Mouse (Mus musculus) layer of hippocampus, adult 11-12 months (tissue): ENCODE results near the gene Tspan15.

Experiments used
- DNase-seq: peaks from one replicate; pipeline ENCODE4 v3.0.0; 2022; ENCODE audit warnings: low spot score

Gene Tspan15

GRCm38 (mm10) chr10:62230708-62231394 is at the start of gene Tspan15:
Gene Tspan15, minus strand, starts transcription at chr10:62231251.
- DNase-seq, result peak; percentile 89

- no peak for DNase-seq
Measured at GRCm38 (mm10) chr10:62279671-62280070, 48.6 kb upstream of the Tspan15 start.

DNA sequence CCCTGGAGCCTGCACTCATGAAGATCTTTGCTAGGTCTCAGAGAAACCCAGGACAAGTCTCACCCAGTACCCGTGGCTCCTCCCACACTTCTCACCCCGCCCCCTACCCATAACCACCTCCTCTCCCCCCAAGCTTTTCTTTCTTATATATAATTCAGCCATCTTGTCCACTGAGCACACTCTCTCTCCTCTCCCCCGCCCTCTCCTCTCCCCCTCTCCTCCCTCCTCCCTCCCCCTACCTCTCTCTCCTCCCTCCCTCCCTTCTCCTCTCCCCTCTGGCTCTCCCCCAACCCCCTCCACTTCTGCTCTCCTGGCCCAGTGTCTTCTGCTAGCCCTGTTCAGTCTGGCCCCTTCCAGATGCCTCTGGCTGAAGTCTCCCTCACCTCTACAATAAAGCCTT is 48.0 kb upstream of the Tspan15 start:
- DNase-seq, result no peak

DNA sequence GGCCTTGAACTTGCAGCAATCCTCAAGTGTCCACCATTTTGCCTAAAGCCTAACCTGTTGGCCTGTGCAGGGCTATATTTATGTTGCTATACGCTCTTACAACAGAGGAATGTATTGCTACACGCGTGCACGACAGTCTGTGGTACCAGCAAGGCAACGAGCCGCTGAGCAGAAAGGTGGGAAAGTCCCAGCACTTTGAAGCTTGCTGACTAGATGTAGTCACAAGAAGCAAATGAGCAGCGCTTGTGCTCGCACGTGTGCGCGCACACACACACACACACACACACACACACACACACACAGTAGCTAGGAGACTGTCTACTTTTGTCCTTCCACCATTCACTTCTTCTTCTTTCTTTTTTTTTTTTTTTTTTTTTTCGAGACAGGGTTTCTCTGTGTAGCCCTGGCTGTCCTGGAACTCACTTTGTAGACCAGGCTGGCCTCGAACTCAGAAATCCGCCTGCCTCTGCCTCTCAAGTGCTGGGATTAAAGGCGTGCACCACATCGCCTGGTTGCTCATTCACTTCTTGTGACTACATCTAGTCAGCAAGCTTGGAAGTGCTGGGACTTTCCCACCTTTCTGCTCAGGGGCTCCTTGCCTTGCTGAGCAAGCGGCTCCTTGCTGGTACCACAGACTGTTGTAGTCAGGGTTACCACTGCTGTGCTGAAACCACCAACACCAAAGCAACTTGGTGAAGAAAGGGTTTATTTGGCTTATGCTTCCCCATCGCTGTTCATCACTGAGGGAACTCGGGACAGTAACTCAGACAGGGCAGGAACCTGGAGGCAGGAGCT is 46.6 kb upstream of the Tspan15 start:
- no peak for DNase-seq

- DNase-seq, result peak; percentile 86
Measured at GRCm38 (mm10) chr10:62275235-62275634, 44.2 kb upstream of the Tspan15 start.

GRCm38 (mm10) chr10:62269278-62269677 is 38.2 kb upstream of the Tspan15 start:
- DNase-seq, result no peak

- no peak for DNase-seq
Measured at GRCm38 (mm10) chr10:62264299-62264698, 33.2 kb upstream of the Tspan15 start.

DNA sequence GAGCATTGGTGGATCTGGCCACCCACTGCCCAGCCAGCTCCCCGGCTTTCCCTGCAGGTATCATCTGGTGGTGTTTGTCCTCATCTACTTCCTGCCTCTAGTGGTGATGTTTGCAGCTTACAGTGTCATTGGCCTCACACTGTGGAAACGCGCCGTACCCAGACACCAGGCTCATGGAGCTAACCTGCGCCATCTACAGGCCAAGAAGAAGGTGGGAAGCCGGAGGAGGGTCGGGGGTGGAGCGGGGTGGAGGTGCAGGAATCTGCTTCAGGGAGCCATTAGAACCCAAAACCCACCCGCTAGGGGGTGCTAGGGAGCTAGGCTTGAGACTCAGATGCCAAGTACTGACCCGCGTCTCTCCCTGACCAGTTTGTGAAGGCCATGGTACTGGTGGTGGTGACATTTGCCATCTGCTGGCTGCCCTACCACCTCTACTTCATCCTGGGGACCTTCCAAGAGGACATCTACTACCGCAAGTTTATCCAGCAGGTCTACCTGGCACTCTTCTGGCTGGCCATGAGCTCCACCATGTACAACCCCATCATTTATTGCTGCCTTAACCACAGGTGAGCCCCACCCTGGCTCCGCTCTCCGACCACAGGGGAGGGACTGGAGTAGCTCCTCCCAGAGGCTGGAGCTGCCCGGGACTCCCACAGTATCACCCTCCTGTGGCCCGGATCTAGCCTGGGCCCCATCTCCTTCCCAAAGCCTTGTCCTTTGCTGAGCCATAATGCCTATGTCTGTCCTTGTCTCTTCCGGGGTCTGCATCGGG is 30.2 kb upstream of the Tspan15 start:
- DNase-seq, result peak; percentile 75

- no peak for DNase-seq
Measured at GRCm38 (mm10) chr10:62258298-62258697, 27.2 kb upstream of the Tspan15 start.

DNA sequence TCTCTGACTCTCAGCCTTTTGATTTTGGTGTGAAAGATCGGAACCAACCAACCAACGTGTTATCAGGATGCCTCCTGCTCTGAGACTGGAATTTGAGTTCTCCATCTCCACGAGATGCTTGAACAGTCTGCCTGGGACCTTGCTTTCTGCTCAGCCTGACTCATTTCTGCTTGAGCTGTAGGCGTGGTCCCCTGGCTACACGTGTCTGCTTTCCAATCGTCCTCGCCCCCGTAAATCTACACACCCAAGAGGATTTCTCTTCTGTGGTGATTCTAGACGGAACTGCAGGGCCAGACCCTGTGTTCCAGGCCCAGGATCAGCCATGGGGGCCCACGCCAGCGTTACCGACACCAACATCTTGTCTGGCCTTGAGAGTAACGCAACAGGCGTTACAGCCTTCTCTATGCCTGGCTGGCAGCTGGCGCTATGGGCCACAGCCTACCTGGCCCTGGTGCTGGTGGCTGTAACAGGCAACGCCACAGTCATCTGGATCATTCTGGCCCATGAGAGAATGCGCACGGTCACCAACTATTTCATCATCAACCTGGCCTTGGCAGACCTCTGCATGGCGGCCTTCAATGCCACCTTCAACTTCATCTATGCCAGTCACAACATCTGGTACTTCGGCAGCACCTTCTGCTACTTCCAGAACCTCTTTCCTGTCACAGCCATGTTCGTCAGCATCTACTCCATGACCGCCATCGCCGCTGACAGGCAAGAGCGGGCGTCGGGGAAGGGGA is 21.6 kb upstream of the Tspan15 start:
- no peak for DNase-seq

DNA sequence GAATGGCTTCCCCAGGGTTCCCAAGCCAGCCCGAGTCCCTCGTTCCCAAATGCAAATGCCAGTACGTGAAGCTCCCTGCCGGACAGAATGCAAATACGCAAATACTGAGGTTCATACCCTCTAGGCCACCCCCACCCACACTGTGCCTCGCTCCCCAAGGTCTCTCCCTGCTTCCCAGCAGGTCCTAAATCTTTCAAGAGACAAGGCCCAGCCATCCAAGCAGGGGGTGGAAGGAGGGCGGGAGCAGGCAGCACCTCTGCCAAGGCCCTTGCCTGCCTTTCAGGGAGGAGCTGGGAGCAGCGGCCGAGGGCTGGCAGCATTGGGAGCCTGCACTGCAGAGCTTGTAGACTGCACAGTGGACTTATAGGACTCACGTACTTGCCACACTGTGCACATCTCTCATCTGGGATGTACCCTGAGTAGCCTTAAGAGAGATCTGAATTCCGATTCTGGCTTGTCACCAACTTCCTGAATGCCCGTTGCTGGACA is 21.0 kb upstream of the Tspan15 start, which contains the start of gene Tacr2:
Gene Tacr2 (plus strand): TSS at position 439 of the 489 bp plus-strand sequence.
- DNase-seq, result no peak

DNA sequence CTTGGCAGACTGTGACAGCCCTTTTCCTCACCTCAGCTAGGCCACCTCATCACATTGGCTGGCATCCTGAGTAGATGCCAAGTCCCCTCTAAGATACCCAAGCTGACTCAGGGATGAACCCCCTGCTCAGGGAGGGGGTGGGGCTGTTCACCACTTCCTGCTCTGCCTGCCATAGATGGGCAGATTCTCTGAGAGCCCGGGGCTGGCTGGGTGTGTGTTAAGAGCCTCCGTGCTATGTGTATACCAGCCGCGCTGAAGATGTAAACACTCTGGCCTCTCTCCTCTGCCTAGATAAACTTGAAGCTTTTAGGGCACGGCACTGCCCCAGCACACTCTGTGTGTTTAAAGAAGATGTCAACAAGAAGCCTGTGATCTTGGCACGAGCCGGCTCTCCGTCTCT is 16.8 kb upstream of the Tspan15 start:
- DNase-seq, result no peak

GRCm38 (mm10) chr10:62247156-62247555 is 16.1 kb upstream of the Tspan15 start:
- DNase-seq, result no peak

- no peak for DNase-seq
Measured at GRCm38 (mm10) chr10:62244067-62244466, 13.0 kb upstream of the Tspan15 start.

GRCm38 (mm10) chr10:62242896-62243295 is 11.8 kb upstream of the Tspan15 start:
- peak; percentile 72 for DNase-seq

DNA sequence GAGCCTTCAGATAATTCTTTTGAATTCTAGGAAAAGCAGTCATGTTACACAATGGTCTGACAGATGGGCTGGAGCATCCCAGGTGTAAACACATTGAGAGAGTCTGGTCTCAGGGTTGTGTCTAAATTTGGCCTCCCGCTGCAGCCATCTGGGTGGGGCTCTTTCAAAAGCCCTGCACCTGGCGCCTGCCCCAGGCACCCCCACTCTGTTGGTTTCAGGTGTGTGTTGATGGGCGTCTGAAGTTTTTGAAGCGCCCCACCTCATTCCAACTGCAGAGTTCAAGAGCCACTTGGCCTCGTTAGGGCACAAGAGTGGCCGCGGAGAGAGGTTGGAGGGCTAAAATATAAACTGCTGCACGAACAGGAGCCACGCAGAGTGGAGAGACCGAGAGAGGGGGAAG is 11.3 kb upstream of the Tspan15 start:
- DNase-seq, result no peak

- no peak for DNase-seq
Measured at GRCm38 (mm10) chr10:62239270-62239669, 8.2 kb upstream of the Tspan15 start.

DNA sequence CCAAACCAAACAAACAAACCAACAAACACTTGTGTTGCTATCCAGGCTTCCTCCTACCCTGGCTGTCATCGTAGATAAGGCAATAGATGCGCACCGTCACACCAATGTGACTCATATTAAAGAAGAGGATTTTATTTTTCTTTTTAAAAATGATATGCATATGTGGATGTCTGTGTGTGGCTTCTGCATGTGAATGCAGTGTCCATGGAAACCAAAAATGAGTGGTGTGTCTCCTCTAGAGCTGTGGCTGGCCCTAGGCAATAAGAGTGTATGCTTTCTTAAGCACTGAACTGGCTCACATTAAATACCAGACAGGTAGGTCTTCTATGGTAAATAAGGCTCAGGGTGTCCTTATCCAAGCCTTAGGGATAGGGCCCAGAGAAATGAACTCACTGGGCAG is 7.6 kb upstream of the Tspan15 start:
- DNase-seq, result no peak

GRCm38 (mm10) chr10:62237205-62237604 is 6.2 kb upstream of the Tspan15 start:
- DNase-seq, result no peak

DNA sequence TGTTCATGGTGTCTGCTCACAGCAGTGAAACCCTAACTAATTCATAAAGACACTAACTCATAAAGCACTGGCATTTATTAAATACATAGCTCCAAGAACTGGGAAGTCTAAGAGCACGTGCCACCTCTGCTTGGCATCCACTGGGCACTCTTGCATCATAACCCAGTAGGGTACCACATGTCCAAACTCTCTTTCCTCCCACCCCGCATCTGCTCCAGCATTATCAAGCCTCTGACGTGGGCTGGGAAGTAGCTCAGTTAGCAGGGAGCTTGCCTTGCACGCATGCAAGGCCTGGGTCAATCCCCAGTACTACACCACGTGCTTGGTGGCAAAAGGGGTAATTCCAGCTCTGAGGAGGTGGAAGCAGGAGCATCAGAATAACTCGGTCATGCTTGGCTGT is 5.1 kb upstream of the Tspan15 start:
- peak; percentile 26 for DNase-seq

DNA sequence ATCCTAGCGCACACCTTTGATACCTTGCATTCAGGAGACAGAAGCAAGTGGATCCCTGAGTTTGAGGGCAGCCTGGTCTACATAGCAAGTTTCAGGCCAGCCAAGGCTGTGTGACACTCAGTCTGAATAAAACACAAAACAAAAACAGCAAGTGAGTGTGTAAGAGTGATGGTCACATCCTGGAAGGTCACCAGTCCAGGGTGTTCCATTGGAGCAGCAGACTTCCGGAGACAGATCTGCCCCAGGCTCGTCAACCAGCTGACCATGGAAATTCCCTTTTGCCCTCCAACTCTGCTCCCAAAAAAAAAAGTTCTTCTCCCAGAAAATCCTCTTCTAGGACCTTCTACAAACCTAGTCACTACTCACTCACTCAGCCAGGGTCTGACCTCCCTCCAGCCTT is 760 bp upstream of the Tspan15 start:
- DNase-seq, result no peak

- no peak for DNase-seq
Measured at GRCm38 (mm10) chr10:62231395-62231732, 313 bp upstream of the Tspan15 start.
